Mouse (Mus musculus) G1E (cell line): ENCODE data around the gene Gm42674.

ENCODE experiments used
- CTCF ChIP-seq: IDR thresholded peaks from 2 replicates; pipeline ENCODE4 v1.5.1; 2012; ENCODE audit warnings: low read depth, low read length, inconsistent platforms, mixed read lengths
- GATA1 ChIP-seq: IDR thresholded peaks from 2 replicates; pipeline ENCODE4 v1.6.1; 2012; ENCODE audit warnings: borderline replicate concordance, low read length, inconsistent platforms, mixed read lengths
- GATA2 ChIP-seq: IDR thresholded peaks from 2 replicates; pipeline ENCODE4 v1.6.1; 2012; ENCODE audit warnings: low read depth, low read length, inconsistent platforms, borderline replicate concordance
- POLR2AphosphoS5 ChIP-seq: IDR thresholded peaks from 2 replicates; pipeline ENCODE4 v1.6.1; 2012; ENCODE audit warnings: low read depth, low read length, inconsistent platforms; ENCODE audit not compliant: insufficient replicate concordance
- TAL1 ChIP-seq: conservative IDR thresholded peaks from 2 replicates; pipeline ENCODE4 v1.6.1; 2012; ENCODE audit warnings: low read depth, low read length, inconsistent platforms, mixed read lengths

DNA sequence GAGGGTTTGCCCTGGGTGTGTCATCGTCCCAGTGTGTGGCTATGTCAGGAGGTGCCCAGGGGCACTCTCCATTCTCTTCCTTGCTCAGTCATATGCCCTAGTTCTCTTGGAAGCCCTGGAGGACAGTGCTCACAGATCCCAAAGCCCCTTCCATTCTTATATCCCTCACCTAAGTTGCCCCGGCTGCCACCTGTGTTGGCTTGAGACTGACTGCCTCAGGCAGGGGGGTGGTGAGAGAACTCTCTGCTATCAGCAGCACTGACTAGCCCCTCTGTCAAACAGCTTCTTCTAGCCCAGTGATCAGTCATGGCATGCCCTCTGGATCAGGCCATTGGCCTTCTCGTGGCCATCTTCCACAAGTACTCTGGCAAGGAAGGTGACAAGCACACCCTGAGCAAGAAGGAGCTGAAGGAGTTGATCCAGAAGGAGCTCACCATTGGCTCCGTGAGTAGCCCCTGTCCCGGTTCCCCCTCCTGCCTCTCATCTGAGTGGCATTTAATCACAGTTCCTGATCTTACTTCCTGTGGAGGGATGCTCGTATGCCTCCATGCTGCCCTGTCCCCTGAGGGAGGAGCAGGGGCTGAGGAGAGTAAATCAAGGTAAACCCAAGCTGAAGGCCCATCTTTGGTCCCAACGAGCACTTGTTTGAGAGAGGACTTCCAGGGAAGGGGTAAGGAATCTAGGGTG is 11.9 kb downstream of the Gm42674 start:
- TF ChIP-seq GATA1 (no peak), CTCF (no peak), TAL1 (no peak), POLR2AphosphoS5 (no peak), GATA2 (no peak)
